Mouse (Mus musculus) MEL (cell line): ENCODE measurements around the gene Rims1.

Source experiments
- CTCF ChIP-seq, 3 experiments: IDR thresholded peaks in 2 of 3; conservative IDR thresholded peaks in 1 of 3; 2 replicates each; pipeline ENCODE4 v1.5.1; 2011 to 2012; ENCODE audit warnings: low read length in 3 of 3, low read depth in 2 of 3, mild to moderate bottlenecking in 2 of 3, improper control_type of control experiment in 1 of 3, inconsistent platforms in 1 of 3, mixed read lengths in 1 of 3, moderate library complexity in 1 of 3; ENCODE audit not compliant: control insufficient read depth in 1 of 3, insufficient read depth in 1 of 3, poor library complexity in 1 of 3, severe bottlenecking in 1 of 3
- EP300 ChIP-seq, 2 experiments: IDR thresholded peaks; 2 replicates each; pipeline ENCODE4 v1.6.1; 2011; ENCODE audit warnings: improper control_type of control experiment in 2 of 2, low read length in 2 of 2, low read depth in 1 of 2, mild to moderate bottlenecking in 1 of 2
- MYC ChIP-seq: IDR thresholded peaks from 2 replicates; pipeline ENCODE4 v1.6.1; 2011; ENCODE audit warnings: low read depth, mild to moderate bottlenecking, low read length, improper control_type of control experiment, moderate library complexity
- POLR2A ChIP-seq, 2 experiments: IDR thresholded peaks; 2 replicates each; pipeline ENCODE4 v1.6.1; 2011 to 2012; ENCODE audit warnings: low read length in 2 of 2, mild to moderate bottlenecking in 2 of 2, control low read depth in 1 of 2, improper control_type of control experiment in 1 of 2, low read depth in 1 of 2, moderate library complexity in 1 of 2; ENCODE audit not compliant: control insufficient read depth in 1 of 2, insufficient read depth in 1 of 2, poor library complexity in 1 of 2
- UBTF ChIP-seq: IDR thresholded peaks from 2 replicates; pipeline ENCODE4 v1.6.1; 2012; ENCODE audit warnings: low read depth, mild to moderate bottlenecking, inconsistent platforms, low read length, improper control_type of control experiment, moderate library complexity, borderline replicate concordance; ENCODE audit not compliant: insufficient read depth

- TF ChIP-seq MYC, result no peak
- no peak for TF ChIP-seq POLR2A (IDR thresholded peaks at IDR 0.05; ENCODE audit: control insufficient read depth in 1 of 2, insufficient read depth in 1 of 2, low read depth in 1 of 2, low read length in 2 of 2, poor library complexity in 1 of 2)
- TF ChIP-seq EP300 (IDR thresholded peaks at IDR 0.05; ENCODE audit: low read depth in 1 of 2, low read length in 2 of 2), result no peak
- TF ChIP-seq UBTF, result no peak
- TF ChIP-seq CTCF (IDR thresholded peaks at IDR 0.05 in 2 of 3, conservative IDR thresholded peaks at IDR 0.05 in 1 of 3; ENCODE audit: control insufficient read depth in 1 of 3, insufficient read depth in 1 of 3, low read depth in 2 of 3, low read length in 3 of 3, poor library complexity in 1 of 3, severe bottlenecking in 1 of 3), result no peak
Measured at GRCm38 (mm10) chr1:22640568-22640967, 165.2 kb downstream of the Rims1 start.
